Mouse (Mus musculus) C2C12 (cell line): Measurements from ENCODE around the gene Safb. TPM values are rescaled to one million over a fixed set of nuclear protein-coding genes. Genes with fewer than 3 reads are reported as not detected.
"Not testable (repeated sequence)": the region's sequence is repeated elsewhere in the genome, so short reads cannot be mapped to it uniquely, and the experiment has no call there.

Experiments used
- H3K27me3 ChIP-seq: one replicate; pipeline ENCODE4 v1.6.1; 2011; ENCODE audit not compliant: control insufficient read depth, insufficient read depth, insufficient read length
- H3K36me3 ChIP-seq: one replicate; pipeline ENCODE4 v1.6.1; 2011; ENCODE audit not compliant: control insufficient read depth, insufficient read depth
- H3K4me3 ChIP-seq: one replicate; pipeline ENCODE4 v1.5.1; 2011; ENCODE audit warnings: mild to moderate bottlenecking, control low read depth; ENCODE audit not compliant: poor library complexity, insufficient read depth, severe bottlenecking
- H3K79me2 ChIP-seq: one replicate; pipeline ENCODE4 v1.6.1; 2011; ENCODE audit not compliant: control insufficient read depth, insufficient read depth
- H3K79me3 ChIP-seq: one replicate; pipeline ENCODE4 v1.6.1; 2011; ENCODE audit warnings: low read depth, control low read depth
- H3ac ChIP-seq: one replicate; pipeline ENCODE3; 2011; ENCODE audit warnings: low read depth; ENCODE audit not compliant: control insufficient read depth, insufficient read length
- CEBPB ChIP-seq: IDR thresholded peaks from one replicate; pipeline ENCODE4 v1.6.1; 2011; ENCODE audit warnings: low read depth, mild to moderate bottlenecking, control low read depth, moderate library complexity
- CTCF ChIP-seq: IDR thresholded peaks from one replicate; pipeline ENCODE4 v1.5.1; 2011; ENCODE audit not compliant: control insufficient read depth, insufficient read depth, insufficient read length
- FOSL1 ChIP-seq: IDR thresholded peaks from one replicate; pipeline ENCODE4 v1.8.0; 2011; ENCODE audit warnings: mild to moderate bottlenecking, low read length; ENCODE audit not compliant: poor library complexity, insufficient read depth, severe bottlenecking
- MAX ChIP-seq: IDR thresholded peaks from one replicate; pipeline ENCODE4 v1.6.1; 2011; ENCODE audit warnings: mild to moderate bottlenecking, control low read depth
- MYOD1 ChIP-seq: IDR thresholded peaks from one replicate; pipeline ENCODE4 v1.6.1; 2011; ENCODE audit warnings: low read depth; ENCODE audit not compliant: control insufficient read depth, insufficient read length
- MYOG ChIP-seq: IDR thresholded peaks from one replicate; pipeline ENCODE4 v1.6.1; 2011; ENCODE audit not compliant: control insufficient read depth, insufficient read length; ENCODE audit errors: extremely low read depth
- USF1 ChIP-seq: IDR thresholded peaks from one replicate; pipeline ENCODE4 v1.6.1; 2011; ENCODE audit warnings: low read depth, mild to moderate bottlenecking, control low read depth, moderate library complexity
- polyA plus RNA-seq: library from polyadenylated mRNA; unstranded; fragments of >200 nt; fragmentation: generic; extraction: Trizol; gene quantifications from one replicate; pipeline ENCODE4 v1.2.1, GENCODE M21; 2012; ENCODE audit warnings: missing spikeins

The Safb gene
- polyA plus RNA-seq, 1 experiment = 69.7 TPM

DNA sequence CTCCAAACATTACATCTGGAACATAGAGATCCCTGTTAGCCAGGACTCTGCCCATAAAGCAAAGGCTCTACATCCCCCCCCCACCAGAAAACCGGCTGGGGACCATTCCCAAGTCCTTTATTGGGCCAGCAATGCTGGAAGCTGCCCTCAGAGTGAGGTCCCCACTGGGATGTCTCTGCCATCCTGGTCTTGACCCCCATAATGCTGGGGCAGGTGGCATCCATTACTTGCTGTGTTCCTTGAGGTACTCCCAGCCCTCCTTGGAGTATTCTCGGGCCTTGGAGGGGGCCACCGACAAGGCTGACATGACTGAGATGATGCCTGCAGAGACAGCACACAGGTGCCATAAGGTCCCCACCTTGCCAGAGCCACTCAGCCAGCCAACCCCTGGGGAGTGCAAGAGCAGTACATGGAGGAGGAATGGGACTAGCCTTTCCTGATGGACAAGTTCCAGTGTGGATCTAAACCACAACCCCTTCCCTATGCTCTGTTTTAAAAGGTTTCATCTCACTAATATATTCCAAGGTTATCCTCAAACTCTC lies 23.0 kb downstream of the Safb start:
- Histone ChIP-seq H3ac (no peak overlapping the region), H3K4me3 (no peak overlapping the region), H3K36me3 (peaks cover 45% of the 10 kb centered on the region), H3K79me3 (no peaks in the 10 kb centered on the region), H3K79me2 (peaks cover 32% of the 10 kb centered on the region), H3K27me3 (no peaks in the 10 kb centered on the region)
- TF ChIP-seq MYOD1 = no peak
- TF ChIP-seq USF1 = no peak
- TF ChIP-seq MAX = no peak
- TF ChIP-seq CTCF = no peak

DNA sequence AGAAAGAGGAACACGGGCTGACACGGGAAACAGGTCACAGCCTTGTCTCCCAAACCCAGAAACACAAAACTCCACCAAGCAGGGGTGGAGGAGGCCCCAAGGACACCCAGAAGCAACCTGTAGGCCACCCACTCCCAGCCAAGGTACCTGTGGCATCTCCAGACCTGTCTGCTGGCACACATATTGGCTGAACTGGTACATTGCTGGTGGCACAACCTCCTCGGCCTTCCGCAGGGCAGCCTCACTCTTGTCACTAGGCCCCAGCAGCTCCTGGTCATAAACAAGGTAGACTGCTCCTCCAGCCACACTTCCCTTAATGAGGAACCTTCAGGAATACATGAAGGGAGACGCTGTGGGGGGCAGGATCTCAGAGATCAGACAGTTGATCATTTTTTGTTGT lies 24.1 kb downstream of the Safb start:
- Histone ChIP-seq H3K36me3 (peaks cover 36% of the 10 kb centered on the region), H3K4me3 (peak overlapping the region; percentile 42), H3K27me3 (no peaks in the 10 kb centered on the region), H3K79me2 (peaks cover 39% of the 10 kb centered on the region), H3K79me3 (peaks cover 3% of the 10 kb centered on the region), H3ac (peak overlapping the region; percentile 43)
- TF ChIP-seq FOSL1 (no peak), MAX (no peak), CEBPB (no peak), USF1 (no peak), MYOG (no peak), MYOD1 (no peak), CTCF (no peak)

DNA sequence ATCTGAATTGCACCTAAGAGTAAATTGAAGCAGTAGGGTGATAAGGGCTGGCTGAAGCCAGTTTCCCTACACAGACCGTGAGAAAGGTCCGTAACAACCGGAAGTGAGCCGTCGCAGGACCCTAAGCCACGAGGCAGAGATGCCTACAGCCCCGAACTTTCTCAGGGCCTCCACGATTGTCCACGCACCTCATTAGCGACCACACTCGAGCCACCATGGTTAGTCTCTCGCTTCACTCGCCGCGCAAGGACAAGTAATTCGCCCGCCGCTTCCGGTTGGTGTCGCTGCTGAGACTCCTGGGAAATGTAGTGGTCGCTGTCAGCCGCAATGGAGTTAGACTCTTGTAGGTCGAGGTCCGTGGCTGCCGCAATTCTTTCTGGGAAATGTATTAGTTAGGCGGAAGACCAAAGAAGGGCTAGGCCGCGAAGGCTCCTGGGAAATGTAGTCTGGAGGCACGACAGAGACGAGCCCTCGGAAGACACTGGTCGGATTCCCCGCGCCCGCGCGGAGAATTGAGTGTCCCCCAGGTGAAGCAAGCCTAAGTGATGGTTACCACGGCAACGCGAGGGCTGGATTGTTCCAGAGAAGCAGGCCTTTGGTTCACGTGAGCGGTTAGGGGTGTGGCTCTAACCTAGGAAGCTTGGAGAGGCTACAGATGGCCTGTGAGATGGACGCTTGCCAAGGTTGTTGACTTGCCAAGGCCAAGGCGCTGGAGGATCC lies 25.0 kb downstream of the Safb start, which contains the start of gene 2410015M20Rik:
2410015M20Rik (minus strand) TSS at position 320 of the 720 bp plus-strand sequence.
- Histone ChIP-seq H3K4me3 (peak within 1 kb of the TSS; percentile 42), H3K27me3 (no peaks in the 10 kb centered on the region), H3ac (peak within 1 kb of the TSS; percentile 93), H3K36me3 (peaks cover 33% of the 10 kb centered on the region), H3K79me3 (peaks cover 12% of the 10 kb centered on the region), H3K79me2 (peaks cover 48% of the 10 kb centered on the region)
- TF ChIP-seq MYOG = no peak
- TF ChIP-seq USF1 = peak; percentile 72
- TF ChIP-seq MYOD1 = no peak
- TF ChIP-seq FOSL1 = no peak
- TF ChIP-seq CEBPB = no peak
- TF ChIP-seq MAX = no peak
- peak; percentile 11 for TF ChIP-seq CTCF

DNA sequence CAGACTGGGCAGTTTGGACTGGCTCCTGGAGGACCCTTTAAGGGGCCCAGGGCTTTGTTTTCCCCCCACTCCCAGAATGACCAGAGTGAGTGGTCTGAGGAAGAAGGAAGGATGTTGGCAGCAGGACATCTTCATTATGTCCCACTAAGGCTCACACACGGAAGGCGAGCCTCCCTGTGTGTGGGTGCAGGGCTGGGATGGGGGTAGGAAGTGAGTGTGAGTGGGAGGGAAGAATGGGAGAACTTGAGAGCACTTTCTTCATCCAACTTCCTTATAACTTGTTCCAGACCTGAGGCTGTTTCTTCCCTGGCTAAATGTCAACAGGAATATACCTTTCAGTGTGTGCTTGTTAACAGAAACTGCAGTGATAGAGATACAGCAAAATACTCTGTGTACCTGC lies 26.7 kb downstream of the Safb start:
- H3K36me3 ChIP-seq = peaks cover 34% of the 10 kb centered on the region
- no peaks in the 10 kb centered on the region for H3K27me3 ChIP-seq
- H3K79me2 ChIP-seq = peaks cover 65% of the 10 kb centered on the region
- H3K4me3 ChIP-seq = no peak overlapping the region
- no peak overlapping the region for H3ac ChIP-seq
- TF ChIP-seq CEBPB (no peak), MYOG (no peak), CTCF (no peak), MYOD1 (no peak), USF1 (no peak), FOSL1 (no peak), MAX (no peak)
- H3K79me3 ChIP-seq = peaks cover 29% of the 10 kb centered on the region

DNA sequence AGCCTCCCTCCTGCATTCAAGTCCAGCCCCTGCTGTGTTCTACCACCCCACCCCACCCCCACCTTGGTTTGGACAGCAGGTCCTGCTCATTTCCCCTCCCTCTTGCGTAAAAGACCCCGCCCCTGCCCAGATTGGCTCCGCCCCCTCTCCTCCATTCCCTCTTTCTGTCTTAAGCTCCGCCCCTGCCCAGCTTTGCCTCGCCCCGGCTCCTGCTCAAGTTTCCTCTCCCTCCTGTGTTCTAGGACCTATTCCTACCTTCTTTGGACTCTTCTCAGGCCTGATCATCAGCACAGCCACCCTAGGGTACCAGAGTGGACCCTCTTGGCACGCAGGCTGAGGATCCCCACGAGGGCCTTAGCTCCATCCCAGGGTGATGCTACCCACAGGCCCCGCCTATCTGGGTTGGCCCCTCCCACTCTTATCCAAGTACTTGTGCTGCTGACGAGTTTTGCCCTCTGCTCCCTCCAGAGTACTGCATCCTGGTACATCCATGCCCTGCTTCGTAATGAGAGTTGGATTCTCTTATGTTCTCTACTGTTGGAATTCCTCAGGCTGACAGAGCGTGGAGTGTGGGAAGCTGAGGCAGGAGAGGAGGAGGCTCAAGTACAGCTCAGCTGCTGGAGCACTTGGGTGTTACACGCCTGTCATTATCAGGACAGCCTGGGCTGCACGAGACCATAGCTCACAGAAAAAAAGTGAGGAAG lies 27.4 kb downstream of the Safb start:
- peaks cover 33% of the 10 kb centered on the region for H3K79me3 ChIP-seq
- H3K4me3 ChIP-seq = no peak overlapping the region
- H3K27me3 ChIP-seq = no peaks in the 10 kb centered on the region
- TF ChIP-seq MYOD1 = no peak
- no peak for TF ChIP-seq CTCF
- no peak for TF ChIP-seq MYOG
- no peak for TF ChIP-seq USF1
- TF ChIP-seq CEBPB = no peak
- TF ChIP-seq FOSL1 = no peak
- no peak overlapping the region for H3ac ChIP-seq
- H3K36me3 ChIP-seq = peaks cover 34% of the 10 kb centered on the region
- H3K79me2 ChIP-seq = peaks cover 72% of the 10 kb centered on the region

DNA sequence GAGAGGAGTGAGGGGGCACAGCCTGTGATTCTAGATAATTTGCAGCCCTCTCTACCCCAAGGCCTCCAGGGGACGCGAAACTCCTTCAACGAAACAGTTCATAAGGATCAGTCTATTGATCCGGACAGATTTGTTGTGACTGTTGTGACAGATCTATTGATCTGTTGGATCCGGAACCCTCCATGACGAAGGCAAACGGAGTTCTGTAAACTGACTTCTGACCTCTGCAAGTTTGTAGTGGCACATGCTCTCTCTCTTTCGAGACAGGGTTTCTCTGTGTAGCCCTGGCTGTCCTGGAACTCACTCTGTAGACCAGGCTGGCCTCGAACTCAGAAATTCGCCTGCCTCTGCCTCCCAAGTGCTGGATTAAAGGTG lies 27.9 kb downstream of the Safb start:
- H3K27me3 ChIP-seq, H3ac ChIP-seq, H3K4me3 ChIP-seq: not testable (repeated sequence)
- peaks cover 36% of the 10 kb centered on the region for H3K36me3 ChIP-seq
- peaks cover 72% of the 10 kb centered on the region for H3K79me2 ChIP-seq
- peaks cover 37% of the 10 kb centered on the region for H3K79me3 ChIP-seq
